Mouse (Mus musculus): Measurements from ENCODE around the gene Olfr1177-ps. TPM values are rescaled to one million over a fixed set of nuclear protein-coding genes. Genes with fewer than 3 reads are reported as not detected.

Olfr1177-ps gene
- total RNA-seq (2021), result not detected
- polyA plus RNA-seq (2012; rRNA removed), result not detected in 2 replicates
- long read RNA-seq, result 0 reads

- no peak for DNase-seq
- TF ChIP-seq EP300 (IDR thresholded peaks at IDR 0.05; ENCODE audit: insufficient read depth, low read depth, low read length), result no peak
- TF ChIP-seq POLR2A (IDR thresholded peaks at IDR 0.05; ENCODE audit: insufficient read depth, low read depth, low read length), result no peak
- TF ChIP-seq CTCF (IDR thresholded peaks at IDR 0.05), result no peak
- no peak within 1 kb of the TSS for H3K9ac ChIP-seq (ENCODE audit: low read depth, low read length)
- H3K27ac ChIP-seq, result no peak within 1 kb of the TSS
- no peaks in the 10 kb centered on the region for H3K4me1 ChIP-seq (ENCODE audit: control insufficient read depth, insufficient read depth, low read length)
- 57% methylated on average over 1 of the region's 1 CpGs for WGBS
- no peaks in the 10 kb centered on the region for H3K79me2 ChIP-seq (replicated peaks; ENCODE audit: control insufficient read depth, insufficient read depth, low read length)
- no peaks in the 10 kb centered on the region for H3K27me3 ChIP-seq (ENCODE audit: control insufficient read depth, insufficient read depth, low read length)
- H3K36me3 ChIP-seq (ENCODE audit: control insufficient read depth, insufficient read depth, low read length), result no peaks in the 10 kb centered on the region
- H3K4me3 ChIP-seq, result no peak within 1 kb of the TSS
- intact Hi-C loops (cut with DNase I), result no loop called here
Observed at GRCm38 (mm10) chr2:88346392-88346791, at the start of gene Olfr1177-ps. TSS of gene Olfr1177-ps (minus strand) at chr2:88346492.

GRCm38 (mm10) chr2:88386762-88387161 is 40.5 kb upstream of the Olfr1177-ps start, which contains the start of gene Olfr1178:
TSS of gene Olfr1178 (plus strand) at chr2:88387062.
- intact Hi-C loops (cut with DNase I), result no loop called here
- DNase-seq, result no peak
- H3K4me1 ChIP-seq (ENCODE audit: control insufficient read depth, insufficient read depth, low read length), result no peaks in the 10 kb centered on the region
- H3K9ac ChIP-seq (ENCODE audit: low read depth, low read length), result no peak within 1 kb of the TSS
- no peaks in the 10 kb centered on the region for H3K27me3 ChIP-seq (ENCODE audit: control insufficient read depth, insufficient read depth, low read length)
- H3K27ac ChIP-seq, result no peak within 1 kb of the TSS
- no peaks in the 10 kb centered on the region for H3K36me3 ChIP-seq (ENCODE audit: control insufficient read depth, insufficient read depth, low read length)
- no peak within 1 kb of the TSS for H3K4me3 ChIP-seq
- WGBS, result 53% methylated on average over 1 of the region's 1 CpGs
- no peaks in the 10 kb centered on the region for H3K79me2 ChIP-seq (replicated peaks; ENCODE audit: control insufficient read depth, insufficient read depth, low read length)
- TF ChIP-seq CTCF (IDR thresholded peaks at IDR 0.05) (no peak), EP300 (IDR thresholded peaks at IDR 0.05; ENCODE audit: insufficient read depth, low read depth, low read length) (no peak), POLR2A (IDR thresholded peaks at IDR 0.05; ENCODE audit: insufficient read depth, low read depth, low read length) (no peak)

- Histone ChIP-seq H3K4me3 (no peak overlapping the region), H3K9ac (ENCODE audit: low read depth, low read length) (no peak overlapping the region), H3K27me3 (ENCODE audit: control insufficient read depth, insufficient read depth, low read length) (no peaks in the 10 kb centered on the region), H3K79me2 (replicated peaks; ENCODE audit: control insufficient read depth, insufficient read depth, low read length) (no peaks in the 10 kb centered on the region), H3K4me1 (ENCODE audit: control insufficient read depth, insufficient read depth, low read length) (no peaks in the 10 kb centered on the region), H3K27ac (no peak overlapping the region), H3K36me3 (ENCODE audit: control insufficient read depth, insufficient read depth, low read length) (no peaks in the 10 kb centered on the region)
- WGBS, result 2% methylated on average over 2 of the region's 2 CpGs
- intact Hi-C loops (cut with DNase I), result no loop called here
- TF ChIP-seq CTCF (IDR thresholded peaks at IDR 0.05), result peak; percentile 78
- no peak for TF ChIP-seq POLR2A (IDR thresholded peaks at IDR 0.05; ENCODE audit: insufficient read depth, low read depth, low read length)
- no peak for DNase-seq
Observed at GRCm38 (mm10) chr2:88356304-88356703, 10.0 kb upstream of the Olfr1177-ps start.

- Histone ChIP-seq H3K4me1 (ENCODE audit: control insufficient read depth, insufficient read depth, low read length) (no peaks in the 10 kb centered on the region), H3K4me3 (no peak within 1 kb of the TSS), H3K36me3 (ENCODE audit: control insufficient read depth, insufficient read depth, low read length) (no peaks in the 10 kb centered on the region), H3K79me2 (replicated peaks; ENCODE audit: control insufficient read depth, insufficient read depth, low read length) (no peaks in the 10 kb centered on the region), H3K27me3 (ENCODE audit: control insufficient read depth, insufficient read depth, low read length) (no peaks in the 10 kb centered on the region), H3K9ac (ENCODE audit: low read depth, low read length) (no peak within 1 kb of the TSS), H3K27ac (no peak within 1 kb of the TSS)
- TF ChIP-seq POLR2A (IDR thresholded peaks at IDR 0.05; ENCODE audit: insufficient read depth, low read depth, low read length), result no peak
- no peak for TF ChIP-seq CTCF (IDR thresholded peaks at IDR 0.05)
- TF ChIP-seq EP300 (IDR thresholded peaks at IDR 0.05; ENCODE audit: insufficient read depth, low read depth, low read length), result no peak
- 40% methylated on average over 1 of the region's 1 CpGs for whole genome bisulfite sequencing
- DNase-seq, result no peak
- intact Hi-C loops (cut with DNase I), result no loop called here
Observed at GRCm38 (mm10) chr2:88336421-88336820, 9.9 kb downstream of the Olfr1177-ps start, which contains the start of gene Olfr1176. TSS of gene Olfr1176 (plus strand) at chr2:88336721.

- 68% methylated on average over 2 of the region's 2 CpGs for whole genome bisulfite sequencing
- intact Hi-C loops (cut with DNase I), result no loop called here
- no peak within 1 kb of the TSS for H3K9ac ChIP-seq (ENCODE audit: low read depth, low read length)
- no peak for DNase-seq
- H3K27ac ChIP-seq, result no peak within 1 kb of the TSS
- H3K79me2 ChIP-seq (replicated peaks; ENCODE audit: control insufficient read depth, insufficient read depth, low read length), result no peaks in the 10 kb centered on the region
- no peaks in the 10 kb centered on the region for H3K36me3 ChIP-seq (ENCODE audit: control insufficient read depth, insufficient read depth, low read length)
- H3K4me3 ChIP-seq, result no peak within 1 kb of the TSS
- TF ChIP-seq CTCF (IDR thresholded peaks at IDR 0.05) (no peak), POLR2A (IDR thresholded peaks at IDR 0.05; ENCODE audit: insufficient read depth, low read depth, low read length) (no peak), EP300 (IDR thresholded peaks at IDR 0.05; ENCODE audit: insufficient read depth, low read depth, low read length) (no peak)
- no peaks in the 10 kb centered on the region for H3K27me3 ChIP-seq (ENCODE audit: control insufficient read depth, insufficient read depth, low read length)
- no peaks in the 10 kb centered on the region for H3K4me1 ChIP-seq (ENCODE audit: control insufficient read depth, insufficient read depth, low read length)
Observed at GRCm38 (mm10) chr2:88327115-88327514, 19.2 kb downstream of the Olfr1177-ps start, which contains the start of gene Olfr1175-ps. TSS of gene Olfr1175-ps (minus strand) at chr2:88327215.

GRCm38 (mm10) chr2:88315035-88315434 is 31.3 kb downstream of the Olfr1177-ps start, which contains the start of gene Olfr1174-ps:
TSS of gene Olfr1174-ps (minus strand) at chr2:88315135.
- no peak for DNase-seq
- H3K4me1 ChIP-seq (ENCODE audit: control insufficient read depth, insufficient read depth, low read length), result no peaks in the 10 kb centered on the region
- intact Hi-C loops (cut with DNase I), result no loop called here
- H3K79me2 ChIP-seq (replicated peaks; ENCODE audit: control insufficient read depth, insufficient read depth, low read length), result no peaks in the 10 kb centered on the region
- H3K36me3 ChIP-seq (ENCODE audit: control insufficient read depth, insufficient read depth, low read length), result no peaks in the 10 kb centered on the region
- H3K27me3 ChIP-seq (ENCODE audit: control insufficient read depth, insufficient read depth, low read length), result no peaks in the 10 kb centered on the region
- TF ChIP-seq CTCF (IDR thresholded peaks at IDR 0.05) (no peak), POLR2A (IDR thresholded peaks at IDR 0.05; ENCODE audit: insufficient read depth, low read depth, low read length) (no peak), EP300 (IDR thresholded peaks at IDR 0.05; ENCODE audit: insufficient read depth, low read depth, low read length) (no peak)
- no peak within 1 kb of the TSS for H3K27ac ChIP-seq
- no peak within 1 kb of the TSS for H3K9ac ChIP-seq (ENCODE audit: low read depth, low read length)
- WGBS, result 85% methylated on average over 4 of the region's 4 CpGs
- no peak within 1 kb of the TSS for H3K4me3 ChIP-seq

Other genes starting within 250 kb of the Olfr1177-ps start
- not detected for gene Olfr1166, start 218.2 kb downstream of the Olfr1177-ps start, total RNA-seq (2021)
- not detected in 2 replicates for gene Olfr1166, start 218.2 kb downstream of the Olfr1177-ps start, polyA plus RNA-seq (2012; rRNA removed)
- gene Olfr1167, start 191.3 kb downstream of the Olfr1177-ps start, total RNA-seq (2021), result not detected
- gene Olfr1167, start 191.3 kb downstream of the Olfr1177-ps start, polyA plus RNA-seq (2012; rRNA removed), result not detected in 2 replicates
- gene Olfr1168, start 164.6 kb downstream of the Olfr1177-ps start, total RNA-seq (2021), result not detected
- not detected in 2 replicates for gene Olfr1168, start 164.6 kb downstream of the Olfr1177-ps start, polyA plus RNA-seq (2012; rRNA removed)
- not detected for gene Olfr1170, start 118.2 kb downstream of the Olfr1177-ps start, total RNA-seq (2021)
- gene Olfr1170, start 118.2 kb downstream of the Olfr1177-ps start, polyA plus RNA-seq (2012; rRNA removed), result not detected in 2 replicates
- not detected for gene Olfr1173, start 66.6 kb downstream of the Olfr1177-ps start, total RNA-seq (2021)
- not detected in 2 replicates for gene Olfr1173, start 66.6 kb downstream of the Olfr1177-ps start, polyA plus RNA-seq (2012; rRNA removed)
- gene Olfr1174-ps, start 31.4 kb downstream of the Olfr1177-ps start, total RNA-seq (2021), result not detected
- not detected in 2 replicates for gene Olfr1174-ps, start 31.4 kb downstream of the Olfr1177-ps start, polyA plus RNA-seq (2012; rRNA removed)
- gene Olfr1175-ps, start 19.3 kb downstream of the Olfr1177-ps start, total RNA-seq (2021), result not detected
- not detected in 2 replicates for gene Olfr1175-ps, start 19.3 kb downstream of the Olfr1177-ps start, polyA plus RNA-seq (2012; rRNA removed)
- gene Olfr1176, start 9.8 kb downstream of the Olfr1177-ps start, total RNA-seq (2021), result not detected
- gene Olfr1176, start 9.8 kb downstream of the Olfr1177-ps start, polyA plus RNA-seq (2012; rRNA removed), result not detected in 2 replicates
- not detected for gene Olfr1178, start 40.6 kb upstream of the Olfr1177-ps start, total RNA-seq (2021)
- not detected in 2 replicates for gene Olfr1178, start 40.6 kb upstream of the Olfr1177-ps start, polyA plus RNA-seq (2012; rRNA removed)
- not detected for gene Olfr1179, start 60.0 kb upstream of the Olfr1177-ps start, total RNA-seq (2021)
- not detected in 2 replicates for gene Olfr1179, start 60.0 kb upstream of the Olfr1177-ps start, polyA plus RNA-seq (2012; rRNA removed)
- gene Olfr1180, start 72.7 kb upstream of the Olfr1177-ps start, total RNA-seq (2021), result not detected
- not detected in 2 replicates for gene Olfr1180, start 72.7 kb upstream of the Olfr1177-ps start, polyA plus RNA-seq (2012; rRNA removed)
- gene Olfr1181, start 79.7 kb upstream of the Olfr1177-ps start, total RNA-seq (2021), result not detected
- gene Olfr1181, start 79.7 kb upstream of the Olfr1177-ps start, polyA plus RNA-seq (2012; rRNA removed), result not detected in 2 replicates
- not detected for gene Gm13757, start 102.6 kb upstream of the Olfr1177-ps start, total RNA-seq (2021)
- not detected in 2 replicates for gene Gm13757, start 102.6 kb upstream of the Olfr1177-ps start, polyA plus RNA-seq (2012; rRNA removed)
- not detected for gene Olfr1183, start 108.4 kb upstream of the Olfr1177-ps start, total RNA-seq (2021)
- gene Olfr1183, start 108.4 kb upstream of the Olfr1177-ps start, polyA plus RNA-seq (2012; rRNA removed), result not detected in 2 replicates
- not detected for gene Olfr1184, start 137.1 kb upstream of the Olfr1177-ps start, total RNA-seq (2021)
- not detected in 2 replicates for gene Olfr1184, start 137.1 kb upstream of the Olfr1177-ps start, polyA plus RNA-seq (2012; rRNA removed)
- gene Olfr1185-ps1, start 146.8 kb upstream of the Olfr1177-ps start, total RNA-seq (2021), result not detected
- not detected in 2 replicates for gene Olfr1185-ps1, start 146.8 kb upstream of the Olfr1177-ps start, polyA plus RNA-seq (2012; rRNA removed)
- gene Olfr1186, start 172.1 kb upstream of the Olfr1177-ps start, total RNA-seq (2021), result not detected
- gene Olfr1186, start 172.1 kb upstream of the Olfr1177-ps start, polyA plus RNA-seq (2012; rRNA removed), result not detected in 2 replicates
- not detected for gene Olfr1188, start 210.4 kb upstream of the Olfr1177-ps start, total RNA-seq (2021)
- gene Olfr1188, start 210.4 kb upstream of the Olfr1177-ps start, polyA plus RNA-seq (2012; rRNA removed), result not detected in 2 replicates
- gene Olfr1189, start 240.0 kb upstream of the Olfr1177-ps start, total RNA-seq (2021), result not detected
- gene Olfr1189, start 240.0 kb upstream of the Olfr1177-ps start, polyA plus RNA-seq (2012; rRNA removed), result not detected in 2 replicates